Mouse (Mus musculus) limb, embryonic 11.5 days (tissue): ENCODE measurements around the gene Gm49661. TPM values are rescaled to one million over a fixed set of nuclear protein-coding genes. Genes with fewer than 3 reads are reported as not detected.
A peak's percentile ranks its signal among the peaks of the same experiment; 100 is the strongest.

Source experiments
- ATAC-seq: fragments of 200-750 bp; cut with Nextera tagmentation; 2 replicates; pipeline ENCODE4 v1.8.0; 2017; ENCODE audit warnings: low read depth; ENCODE audit not compliant: insufficient number of reproducible peaks, low FRiP score, low TSS enrichment
- DNase-seq: peaks from one replicate; pipeline ENCODE4 v3.0.0-alpha.2; 2015; ENCODE audit warnings: low spot score
- H3K27ac ChIP-seq: fragments of 300-500 bp; sonication (generic); replicated peaks from 2 replicates; pipeline ENCODE4 v1.5.1; 2014; ENCODE audit warnings: low read depth, mild to moderate bottlenecking, low read length
- H3K27me3 ChIP-seq: fragments of 300-500 bp; sonication (generic); 2 replicates; pipeline ENCODE4 v1.6.1; 2014; ENCODE audit warnings: mild to moderate bottlenecking, low read length, mixed read lengths; ENCODE audit not compliant: control insufficient read depth, insufficient read depth
- H3K36me3 ChIP-seq: fragments of 300-500 bp; sonication (generic); 2 replicates; pipeline ENCODE4 v1.6.1; 2014; ENCODE audit warnings: mild to moderate bottlenecking, low read length, moderate library complexity, mixed read lengths; ENCODE audit not compliant: control insufficient read depth, insufficient read depth
- H3K4me1 ChIP-seq: fragments of 300-500 bp; sonication (generic); 2 replicates; pipeline ENCODE4 v1.6.1; 2014; ENCODE audit warnings: low read length, mixed read lengths; ENCODE audit not compliant: control insufficient read depth, insufficient read depth
- H3K4me2 ChIP-seq: fragments of 300-500 bp; sonication (generic); 2 replicates; pipeline ENCODE4 v1.6.1; 2014; ENCODE audit warnings: low read depth, mild to moderate bottlenecking, moderate library complexity; ENCODE audit not compliant: severe bottlenecking
- H3K4me3 ChIP-seq: fragments of 300-500 bp; sonication (generic); 2 replicates; pipeline ENCODE4 v1.5.1; 2014; ENCODE audit warnings: low read depth, low read length
- H3K9ac ChIP-seq: fragments of 300-500 bp; sonication (generic); 2 replicates; pipeline ENCODE4 v1.6.1; 2014; ENCODE audit warnings: mild to moderate bottlenecking, low read length
- H3K9me3 ChIP-seq: fragments of 300-500 bp; sonication (generic); 2 replicates; pipeline ENCODE4 v1.6.1; 2016; ENCODE audit warnings: low read length; ENCODE audit not compliant: control insufficient read depth
- WGBS: fragments of 180-500 bp; shearing (Covaris S2); extraction: QIAGEN DNeasy Blood & Tissue Kit; methylation state at CpG from one replicate; pipeline ENCODE4 v1.1.7; 2014; 5-methylcytosine and 5-hydroxymethylcytosine counted together
- polyA plus RNA-seq: library from polyadenylated mRNA; unstranded; fragments of >200 nt; fragmentation: Nextera tagmentation; extraction: Ambion mirVana; gene quantifications from 2 replicates; pipeline ENCODE4 v1.2.1, GENCODE M21; 2014

Gm49661 gene
- polyA plus RNA-seq = not detected in 2 replicates

- Histone ChIP-seq H3K36me3 (peaks cover 15% of the 10 kb centered on the region; the same call in 1 of the 2 replicates), H3K4me2 (peak within 1 kb of the TSS; percentile 80), H3K4me3 (peak within 1 kb of the TSS; percentile 61), H3K4me1 (peaks cover 30% of the 10 kb centered on the region), H3K27me3 (no peaks in the 10 kb centered on the region), H3K27ac (peak within 1 kb of the TSS; percentile 78), H3K9ac (peak within 1 kb of the TSS; percentile 89), H3K9me3 (no peaks in the 10 kb centered on the region)
- peak; percentile 89 for DNase-seq
- peak; percentile 64 for ATAC-seq
- under 1% methylated on average over 56 of the region's 56 CpGs for WGBS
These were observed at the start of gene Gm49661, which contains the start of the genes Prdx2 and Rnaseh2a for GRCm38 (mm10) chr8:84969241-84970134. Gm49661 (minus strand) TSS chr8:84969433. Prdx2 (plus strand) TSS chr8:84969587. Rnaseh2a (minus strand) TSS chr8:84969767.

DNA sequence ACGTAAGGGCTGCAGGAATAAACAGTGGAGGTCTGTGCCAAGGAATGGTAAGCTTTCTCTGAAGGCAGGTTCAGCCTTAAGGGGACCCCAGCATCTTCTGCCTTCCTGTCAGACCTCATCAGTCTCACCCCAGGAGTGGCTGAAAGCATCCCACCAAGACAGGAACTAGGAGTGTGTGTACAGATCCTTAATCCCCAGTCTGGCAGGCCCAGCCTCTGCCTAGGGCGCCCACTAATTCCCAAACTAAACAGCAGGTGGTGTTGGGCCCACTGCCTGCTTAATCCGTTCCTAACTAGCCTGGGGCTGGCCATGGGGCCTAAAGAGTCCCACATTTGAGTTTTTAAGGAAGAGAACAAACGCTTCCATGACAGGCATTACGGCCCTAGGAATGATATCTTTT is 48.0 kb upstream of the Gm49661 start:
- Histone ChIP-seq H3K4me2 (no peak overlapping the region), H3K36me3 (peaks cover 15% of the 10 kb centered on the region), H3K27ac (no peak overlapping the region), H3K9me3 (no peaks in the 10 kb centered on the region), H3K9ac (no peak overlapping the region), H3K4me1 (0 out of 2 replicates have a peak, but pooled peaks cover 3% of the 10 kb centered on the region), H3K4me3 (no peak overlapping the region), H3K27me3 (peaks cover 17% of the 10 kb centered on the region)
- 51% methylated on average over 5 of the region's 5 CpGs for WGBS
- ATAC-seq = no peak
- DNase-seq = no peak

- Histone ChIP-seq H3K4me3 (no peak overlapping the region), H3K9me3 (no peaks in the 10 kb centered on the region), H3K27ac (no peak overlapping the region), H3K36me3 (peaks cover 13% of the 10 kb centered on the region), H3K4me2 (no peak overlapping the region), H3K4me1 (0 out of 2 replicates have a peak, but pooled peaks cover 3% of the 10 kb centered on the region), H3K27me3 (peaks cover 19% of the 10 kb centered on the region), H3K9ac (no peak overlapping the region)
- ATAC-seq (no peak), DNase-seq (no peak)
- 71% methylated on average over 10 of the region's 10 CpGs for WGBS
These were observed 47.5 kb upstream of the Gm49661 start for GRCm38 (mm10) chr8:85016724-85017123.

DNA sequence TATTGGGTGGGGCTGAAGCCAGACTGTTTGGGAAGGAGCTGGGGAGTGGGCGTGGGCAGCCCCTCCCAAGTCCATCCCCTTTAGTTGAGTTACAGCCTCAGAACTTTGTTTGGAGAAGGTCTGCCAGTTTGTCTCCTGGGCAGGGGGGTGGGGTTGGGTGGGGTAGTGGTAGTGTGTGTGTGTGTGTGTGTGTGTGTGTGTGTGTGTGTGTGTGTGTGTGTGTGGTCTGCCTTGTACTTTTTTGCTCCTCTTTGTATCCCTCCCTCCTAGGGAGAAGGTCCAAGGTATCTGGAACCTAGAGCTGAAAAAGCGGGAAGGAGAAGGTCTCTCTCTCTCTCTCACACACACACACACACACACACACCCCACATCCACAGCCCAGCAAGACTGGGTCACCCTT is 45.2 kb upstream of the Gm49661 start, which contains the start of gene Best2:
Gene Best2, minus strand, starts transcription at position 101 of the 400 bp plus-strand sequence.
- Histone ChIP-seq H3K36me3 (peaks cover 11% of the 10 kb centered on the region), H3K4me3 (peak within 1 kb of the TSS; percentile 24), H3K27me3 (peaks cover 33% of the 10 kb centered on the region), H3K9ac (peak within 1 kb of the TSS; percentile 47), H3K4me2 (peak within 1 kb of the TSS; percentile 37), H3K4me1 (0 out of 2 replicates have a peak, but pooled peaks cover 3% of the 10 kb centered on the region), H3K9me3 (no peaks in the 10 kb centered on the region), H3K27ac (no peak within 1 kb of the TSS)
- ATAC-seq (no peak), DNase-seq (no peak)
- 37% methylated on average over 2 of the region's 2 CpGs for WGBS

- 5% methylated on average over 25 of the region's 26 CpGs for WGBS
- ATAC-seq = no peak
- Histone ChIP-seq H3K9me3 (no peaks in the 10 kb centered on the region), H3K4me3 (peak overlapping the region; percentile 24), H3K27ac (no peak overlapping the region), H3K36me3 (peaks cover 5% of the 10 kb centered on the region), H3K4me1 (0 out of 2 replicates have a peak, but pooled peaks cover 3% of the 10 kb centered on the region), H3K9ac (peak overlapping the region; percentile 47), H3K4me2 (peak overlapping the region; percentile 37), H3K27me3 (peaks cover 35% of the 10 kb centered on the region)
- DNase-seq = peak; percentile 81
These were observed 44.1 kb upstream of the Gm49661 start for GRCm38 (mm10) chr8:85013230-85013840.

- H3K27ac ChIP-seq = no peak overlapping the region
- H3K9me3 ChIP-seq = no peaks in the 10 kb centered on the region
- 15% methylated on average over 28 of the region's 28 CpGs for WGBS
- no peak overlapping the region for H3K4me3 ChIP-seq
- no peak for ATAC-seq
- H3K36me3 ChIP-seq = no peaks in the 10 kb centered on the region
- H3K4me2 ChIP-seq = no peak overlapping the region
- no peak overlapping the region for H3K9ac ChIP-seq
- 0 out of 2 replicates have a peak, but pooled peaks cover 3% of the 10 kb centered on the region for H3K4me1 ChIP-seq
- peaks cover 35% of the 10 kb centered on the region for H3K27me3 ChIP-seq
- no peak for DNase-seq
These were observed 42.0 kb upstream of the Gm49661 start for GRCm38 (mm10) chr8:85011242-85011641.

DNA sequence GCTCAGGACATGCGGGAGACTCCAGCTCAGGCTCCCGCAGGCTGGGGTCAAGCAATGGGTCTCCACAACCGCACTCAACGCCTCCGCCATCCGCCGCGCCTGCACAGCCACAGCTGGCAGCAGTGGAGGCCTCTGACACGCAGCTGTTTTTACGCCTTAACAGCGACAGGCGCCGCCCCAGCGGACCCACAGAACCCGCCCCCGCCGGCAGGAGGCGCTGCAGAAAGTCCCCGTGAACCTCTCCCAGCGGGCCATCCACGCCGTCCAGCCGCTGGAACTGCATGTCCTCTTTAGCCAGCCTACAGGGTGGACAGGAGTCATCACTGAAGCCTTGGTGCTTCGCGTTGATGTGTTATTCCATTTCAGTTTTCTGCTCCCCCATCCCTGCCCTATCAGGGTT is 38.5 kb upstream of the Gm49661 start:
- no peak overlapping the region for H3K4me2 ChIP-seq
- H3K9ac ChIP-seq = no peak overlapping the region
- no peak overlapping the region for H3K27ac ChIP-seq
- no peaks in the 10 kb centered on the region for H3K9me3 ChIP-seq
- peaks cover 21% of the 10 kb centered on the region for H3K27me3 ChIP-seq
- DNase-seq (peak; percentile 64), ATAC-seq (no peak)
- no peaks in the 10 kb centered on the region for H3K36me3 ChIP-seq
- no peak overlapping the region for H3K4me3 ChIP-seq
- 13% methylated on average over 25 of the region's 25 CpGs for WGBS
- H3K4me1 ChIP-seq = no peaks in the 10 kb centered on the region

GRCm38 (mm10) chr8:84997649-84998295 is 28.5 kb upstream of the Gm49661 start:
- DNase-seq (peak; percentile 95), ATAC-seq (0 out of 2 replicates have a peak, but pooled peaks have one; percentile 17)
- Histone ChIP-seq H3K4me1 (peaks cover 7% of the 10 kb centered on the region; the same call in 1 of the 2 replicates), H3K36me3 (no peaks in the 10 kb centered on the region), H3K4me2 (peak overlapping the region; percentile 24; the same call in 1 of the 2 replicates), H3K9me3 (no peaks in the 10 kb centered on the region), H3K9ac (peak overlapping the region; percentile 22), H3K27ac (no peak overlapping the region), H3K4me3 (no peak overlapping the region), H3K27me3 (peaks cover 14% of the 10 kb centered on the region)
- 5% methylated on average over 19 of the region's 19 CpGs for WGBS
